Mouse (Mus musculus) midbrain, embryonic 13.5 days (tissue): ENCODE data around the gene Pif1. TPM values are rescaled to one million over a fixed set of nuclear protein-coding genes. Genes with fewer than 3 reads are reported as not detected.

Experiments used
- ATAC-seq: fragments of 200-750 bp; cut with Nextera tagmentation; 2 replicates; pipeline ENCODE4 v1.8.0; 2017; ENCODE audit warnings: mild to moderate bottlenecking, moderate TSS enrichment, moderate library complexity
- H3K27ac ChIP-seq: fragments of 300-500 bp; sonication (generic); 2 replicates; pipeline ENCODE4 v1.5.1; 2015; ENCODE audit warnings: inconsistent platforms, mild to moderate bottlenecking, moderate library complexity
- H3K27me3 ChIP-seq: fragments of 300-500 bp; sonication (generic); 2 replicates; pipeline ENCODE4 v1.6.1; 2015; ENCODE audit warnings: mild to moderate bottlenecking, inconsistent platforms
- H3K36me3 ChIP-seq: fragments of 300-500 bp; sonication (generic); 2 replicates; pipeline ENCODE4 v1.6.1; 2015; ENCODE audit warnings: mild to moderate bottlenecking, inconsistent platforms
- H3K4me1 ChIP-seq: fragments of 300-500 bp; sonication (generic); replicated peaks from 2 replicates; pipeline ENCODE4 v1.6.1; 2015; ENCODE audit warnings: inconsistent platforms
- H3K4me2 ChIP-seq: fragments of 300-500 bp; sonication (generic); replicated peaks from 2 replicates; pipeline ENCODE4 v1.6.1; 2015; ENCODE audit warnings: moderate library complexity, mild to moderate bottlenecking, inconsistent platforms
- H3K4me3 ChIP-seq: fragments of 300-500 bp; sonication (generic); replicated peaks from 2 replicates; pipeline ENCODE4 v1.5.1; 2015; ENCODE audit warnings: mild to moderate bottlenecking, inconsistent platforms
- H3K9ac ChIP-seq: fragments of 300-500 bp; sonication (generic); replicated peaks from 2 replicates; pipeline ENCODE4 v1.6.1; 2015; ENCODE audit warnings: mild to moderate bottlenecking, inconsistent platforms
- H3K9me3 ChIP-seq: fragments of 300-500 bp; sonication (generic); 2 replicates; pipeline ENCODE4 v1.6.1; 2016; ENCODE audit warnings: mild to moderate bottlenecking, inconsistent platforms
- WGBS: fragments of 180-500 bp; shearing (Covaris S2); methylation state at CpG from one replicate; pipeline ENCODE4 v1.1.7; 2015; 5-methylcytosine and 5-hydroxymethylcytosine counted together
- polyA plus RNA-seq: library from polyadenylated mRNA; unstranded; fragments of >200 nt; fragmentation: Nextera tagmentation; extraction: Ambion mirVana; gene quantifications from 2 replicates; pipeline ENCODE4 v1.2.1, GENCODE M21; 2015

Gene Pif1
- 8.4 and 9.7 TPM in 2 replicates for polyA plus RNA-seq

GRCm38 (mm10) chr9:65586406-65587269 is at the start of gene Pif1:
Gene Pif1, plus strand, starts transcription at chr9:65587160.
- ATAC-seq: peak; percentile 83
- no peaks in the 10 kb centered on the region for H3K27me3 ChIP-seq
- peaks cover 4% of the 10 kb centered on the region; the same call in 1 of the 2 replicates for H3K36me3 ChIP-seq
- H3K9ac ChIP-seq: peak within 1 kb of the TSS; percentile 71
- 10% methylated on average over 28 of the region's 28 CpGs for WGBS
- peak within 1 kb of the TSS; percentile 59 for H3K4me3 ChIP-seq
- H3K27ac ChIP-seq: no peak within 1 kb of the TSS
- H3K4me1 ChIP-seq: peaks cover 33% of the 10 kb centered on the region
- peak within 1 kb of the TSS; percentile 100 for H3K4me2 ChIP-seq
- no peaks in the 10 kb centered on the region for H3K9me3 ChIP-seq

- no peak overlapping the region for H3K4me3 ChIP-seq
- no peak for ATAC-seq
- 88% methylated on average over 8 of the region's 8 CpGs for WGBS
- H3K36me3 ChIP-seq: no peaks in the 10 kb centered on the region
- H3K27me3 ChIP-seq: no peaks in the 10 kb centered on the region
- H3K27ac ChIP-seq: no peak overlapping the region
- H3K4me1 ChIP-seq: no peaks in the 10 kb centered on the region
- no peaks in the 10 kb centered on the region for H3K9me3 ChIP-seq
- no peak overlapping the region for H3K9ac ChIP-seq
- no peak overlapping the region for H3K4me2 ChIP-seq
Observed at GRCm38 (mm10) chr9:65537901-65538630, 48.9 kb upstream of the Pif1 start.

GRCm38 (mm10) chr9:65539697-65540096 is 47.3 kb upstream of the Pif1 start:
- Histone ChIP-seq H3K27ac (no peak overlapping the region), H3K9me3 (no peaks in the 10 kb centered on the region), H3K27me3 (no peaks in the 10 kb centered on the region), H3K4me2 (no peak overlapping the region), H3K9ac (no peak overlapping the region), H3K4me1 (no peaks in the 10 kb centered on the region), H3K36me3 (no peaks in the 10 kb centered on the region), H3K4me3 (no peak overlapping the region)
- 89% methylated on average over 9 of the region's 9 CpGs for WGBS
- ATAC-seq: no peak

GRCm38 (mm10) chr9:65541126-65542068 is 45.6 kb upstream of the Pif1 start:
- WGBS: 73% methylated on average over 13 of the region's 13 CpGs

DNA sequence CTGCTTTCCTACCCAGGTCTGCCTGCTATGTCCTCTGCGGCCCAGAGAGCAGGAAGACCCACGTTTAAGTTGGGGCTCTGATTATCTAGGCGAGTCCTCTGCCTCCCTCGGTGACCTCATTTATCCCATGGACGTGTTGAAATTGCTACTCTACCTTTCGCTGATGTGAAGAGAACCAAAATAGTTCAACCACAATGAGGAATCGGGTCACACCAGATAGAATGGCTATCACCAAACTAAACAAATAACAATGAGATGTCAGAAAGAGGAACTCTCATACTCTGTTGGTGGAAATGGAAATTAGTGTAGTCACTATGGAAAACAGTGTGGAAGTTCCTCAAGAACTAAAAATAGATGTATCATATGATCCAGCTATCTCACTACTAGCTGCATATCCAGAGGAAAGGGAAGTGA is 44.8 kb upstream of the Pif1 start:
- Histone ChIP-seq H3K27me3 (no peaks in the 10 kb centered on the region), H3K4me2 (no peak overlapping the region), H3K36me3 (no peaks in the 10 kb centered on the region), H3K9me3 (no peaks in the 10 kb centered on the region), H3K4me1 (0 out of 2 replicates have a peak, but pooled peaks cover 6% of the 10 kb centered on the region), H3K4me3 (no peak overlapping the region), H3K9ac (no peak overlapping the region), H3K27ac (no peak overlapping the region)
- 89% methylated on average over 7 of the region's 7 CpGs for WGBS
- ATAC-seq: no peak

More at GRCm38 (mm10) chr9:65541126-65542068, 45.6 kb upstream of the Pif1 start:
- ATAC-seq: no peak
- Histone ChIP-seq H3K4me2 (no peak overlapping the region), H3K27ac (no peak overlapping the region), H3K9ac (no peak overlapping the region), H3K4me1 (0 out of 2 replicates have a peak, but pooled peaks cover 6% of the 10 kb centered on the region), H3K27me3 (no peaks in the 10 kb centered on the region), H3K9me3 (no peaks in the 10 kb centered on the region), H3K36me3 (no peaks in the 10 kb centered on the region), H3K4me3 (no peak overlapping the region)

DNA sequence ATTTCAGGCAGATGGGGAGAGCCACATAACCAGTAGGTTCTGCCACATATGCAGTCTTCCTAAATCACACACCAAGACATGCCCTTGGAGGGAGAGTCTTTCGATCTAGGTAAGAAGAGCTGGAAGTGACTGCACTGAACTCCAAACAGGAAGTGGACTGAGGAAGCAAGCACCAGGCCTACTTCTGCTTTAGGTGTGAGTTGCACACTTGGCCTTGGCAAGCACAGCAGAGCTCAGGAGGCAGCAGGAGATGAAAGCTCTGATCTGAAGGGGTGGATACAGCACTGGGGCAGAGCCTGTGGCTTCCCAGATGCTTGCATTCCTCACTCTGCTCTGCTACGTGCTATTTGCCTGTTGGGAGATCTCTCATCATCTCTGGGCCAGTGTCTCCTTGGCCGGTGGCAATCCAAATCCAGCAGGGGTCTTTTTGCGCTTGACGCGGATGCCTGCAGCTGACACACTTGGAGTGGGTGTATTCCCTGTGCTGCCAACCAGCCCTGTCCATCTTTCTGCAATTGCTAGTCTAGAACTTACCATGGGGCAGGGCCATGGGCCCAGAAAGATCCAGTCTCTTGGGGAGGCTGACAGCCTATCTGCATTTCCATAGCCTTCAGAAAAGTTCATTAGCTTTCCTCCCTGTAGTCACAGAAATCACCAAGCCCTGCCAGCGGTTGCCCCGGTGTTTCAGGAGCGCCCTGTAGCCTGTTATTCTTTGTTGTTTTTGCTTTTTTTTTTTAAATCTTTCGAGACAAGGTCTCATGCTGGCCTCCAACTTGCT is 41.1 kb upstream of the Pif1 start:
- H3K9ac ChIP-seq: no peak overlapping the region
- no peak for ATAC-seq
- H3K27ac ChIP-seq: 0 out of 2 replicates have a peak overlapping the region, but pooled peaks have one; percentile 11

GRCm38 (mm10) chr9:65546413-65546695 is 40.6 kb upstream of the Pif1 start:
- no peak overlapping the region for H3K4me3 ChIP-seq
- H3K27ac ChIP-seq: no peak overlapping the region
- no peak overlapping the region for H3K9ac ChIP-seq
- H3K9me3 ChIP-seq: no peaks in the 10 kb centered on the region
- 65% methylated on average over 4 of the region's 4 CpGs for WGBS
- no peak for ATAC-seq
- H3K4me2 ChIP-seq: no peak overlapping the region
- no peaks in the 10 kb centered on the region for H3K27me3 ChIP-seq
- no peaks in the 10 kb centered on the region for H3K36me3 ChIP-seq
- H3K4me1 ChIP-seq: peaks cover 25% of the 10 kb centered on the region

More for the DNA sequence above, 41.1 kb upstream of the Pif1 start:
- Histone ChIP-seq H3K4me1 (peaks cover 20% of the 10 kb centered on the region), H3K4me2 (no peak overlapping the region), H3K27me3 (no peaks in the 10 kb centered on the region), H3K36me3 (no peaks in the 10 kb centered on the region), H3K9me3 (no peaks in the 10 kb centered on the region), H3K4me3 (no peak overlapping the region)
- 75% methylated on average over 10 of the region's 10 CpGs for WGBS

DNA sequence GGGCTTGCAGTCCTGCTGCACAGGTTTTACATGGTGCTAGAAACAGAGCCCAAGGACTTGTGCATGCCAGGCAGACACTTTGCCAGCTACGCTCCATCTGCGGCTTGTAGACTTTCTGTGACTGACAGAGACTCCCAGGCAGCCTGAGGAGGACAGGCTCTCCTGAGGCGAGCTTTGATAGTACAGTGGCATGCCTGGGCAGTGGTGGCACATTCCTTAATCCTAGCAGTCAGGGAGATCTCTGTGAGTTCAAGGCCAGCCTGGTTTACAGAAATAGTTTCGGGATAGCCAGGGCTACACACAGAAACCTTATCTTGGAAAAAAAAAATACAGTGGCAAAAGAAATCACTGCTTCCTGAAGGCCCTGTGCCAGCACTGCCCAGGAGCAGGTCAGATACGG is 39.8 kb upstream of the Pif1 start:
- WGBS: 88% methylated on average over 5 of the region's 5 CpGs
- Histone ChIP-seq H3K4me3 (no peak overlapping the region), H3K4me1 (peaks cover 25% of the 10 kb centered on the region), H3K27me3 (no peaks in the 10 kb centered on the region), H3K27ac (no peak overlapping the region), H3K9ac (no peak overlapping the region), H3K36me3 (no peaks in the 10 kb centered on the region), H3K9me3 (no peaks in the 10 kb centered on the region), H3K4me2 (no peak overlapping the region)
- no peak for ATAC-seq

DNA sequence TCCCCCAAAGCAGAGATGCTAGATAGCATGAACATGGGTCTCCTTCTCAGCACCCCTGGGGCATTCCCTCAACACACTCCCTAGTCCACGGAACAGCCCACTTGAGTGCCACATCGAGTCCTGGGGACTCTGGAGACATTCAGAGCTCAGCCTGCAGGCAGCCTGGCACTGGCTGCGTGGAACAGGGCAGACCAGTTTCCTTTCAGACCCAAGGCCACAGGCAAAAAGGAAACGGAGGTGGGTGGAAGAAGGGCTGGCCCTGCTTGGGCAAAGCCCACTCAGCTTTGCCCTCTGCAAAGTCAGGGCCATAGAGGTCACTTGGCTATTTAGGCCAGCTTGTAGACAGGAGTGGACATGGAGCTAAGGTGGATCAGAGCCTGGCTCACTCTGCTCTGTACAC is 39.1 kb upstream of the Pif1 start:
- ATAC-seq: no peak
- no peaks in the 10 kb centered on the region for H3K9me3 ChIP-seq
- no peak overlapping the region for H3K9ac ChIP-seq
- H3K4me2 ChIP-seq: no peak overlapping the region
- H3K36me3 ChIP-seq: no peaks in the 10 kb centered on the region
- H3K4me1 ChIP-seq: peaks cover 25% of the 10 kb centered on the region
- H3K4me3 ChIP-seq: no peak overlapping the region
- no peaks in the 10 kb centered on the region for H3K27me3 ChIP-seq
- no peak overlapping the region for H3K27ac ChIP-seq
- 68% methylated on average over 4 of the region's 4 CpGs for WGBS

GRCm38 (mm10) chr9:65548311-65548710 is 38.6 kb upstream of the Pif1 start:
- no peak for ATAC-seq
- Histone ChIP-seq H3K9ac (no peak overlapping the region), H3K27me3 (no peaks in the 10 kb centered on the region), H3K36me3 (no peaks in the 10 kb centered on the region), H3K9me3 (no peaks in the 10 kb centered on the region), H3K4me1 (peaks cover 25% of the 10 kb centered on the region), H3K27ac (no peak overlapping the region), H3K4me3 (no peak overlapping the region), H3K4me2 (no peak overlapping the region)
- 64% methylated on average over 8 of the region's 8 CpGs for WGBS

- Histone ChIP-seq H3K27ac (no peak overlapping the region), H3K4me2 (no peak overlapping the region), H3K9ac (no peak overlapping the region), H3K4me3 (no peak overlapping the region), H3K9me3 (no peaks in the 10 kb centered on the region), H3K27me3 (no peaks in the 10 kb centered on the region), H3K4me1 (peaks cover 25% of the 10 kb centered on the region), H3K36me3 (no peaks in the 10 kb centered on the region)
- 83% methylated on average over 3 of the region's 3 CpGs for WGBS
- ATAC-seq: no peak
Observed at GRCm38 (mm10) chr9:65549139-65549538, 37.8 kb upstream of the Pif1 start.
